Mouse (Mus musculus) hindbrain, embryonic 10.5 days (tissue): ENCODE measurements around the gene Tubb2a. TPM values are rescaled to one million over a fixed set of nuclear protein-coding genes. Genes with fewer than 3 reads are reported as not detected.
A peak's percentile ranks its signal among the peaks of the same experiment; 100 is the strongest.
"Not testable (repeated sequence)": the region's sequence is repeated elsewhere in the genome, so short reads cannot be mapped to it uniquely, and the experiment has no call there.

Source experiments
- DNase-seq: peaks from one replicate; pipeline ENCODE4 v3.0.0-alpha.2; 2017; ENCODE audit warnings: low spot score
- H3K27ac ChIP-seq: fragments of 300-500 bp; sonication (generic); 2 replicates; pipeline ENCODE4 v1.5.1; 2016; ENCODE audit warnings: mild to moderate bottlenecking, moderate library complexity
- H3K27me3 ChIP-seq: fragments of 300-500 bp; sonication (generic); 2 replicates; pipeline ENCODE4 v1.6.1; 2016; ENCODE audit warnings: mild to moderate bottlenecking; ENCODE audit not compliant: poor library complexity, insufficient read depth, severe bottlenecking
- H3K36me3 ChIP-seq: fragments of 300-500 bp; sonication (generic); 2 replicates; pipeline ENCODE4 v1.6.1; 2016; ENCODE audit warnings: mild to moderate bottlenecking, moderate library complexity
- H3K4me1 ChIP-seq: fragments of 300-500 bp; sonication (generic); replicated peaks from 2 replicates; pipeline ENCODE4 v1.6.1; 2016; ENCODE audit warnings: mild to moderate bottlenecking
- H3K4me3 ChIP-seq: fragments of 300-500 bp; sonication (generic); 2 replicates; pipeline ENCODE4 v1.5.1; 2016; ENCODE audit warnings: mild to moderate bottlenecking, moderate library complexity
- H3K9me3 ChIP-seq: fragments of 300-500 bp; sonication (generic); 2 replicates; pipeline ENCODE4 v1.6.1; 2016; ENCODE audit warnings: mild to moderate bottlenecking, moderate library complexity
- WGBS: fragments of 180-500 bp; shearing (Covaris S2); methylation state at CpG from one replicate; pipeline ENCODE4 v1.1.7; 2016; 5-methylcytosine and 5-hydroxymethylcytosine counted together
- polyA plus RNA-seq: library from polyadenylated mRNA; unstranded; fragments of >200 nt; fragmentation: Nextera tagmentation; extraction: Ambion mirVana; gene quantifications from 2 replicates; pipeline ENCODE4 v1.2.1, GENCODE M21; 2016

Gene Tubb2a
- polyA plus RNA-seq, 1 experiment from 2014 or later = 435 TPM

- H3K4me3 ChIP-seq = no peak overlapping the region
- 78% methylated on average over 9 of the region's 9 CpGs for WGBS
- no peak overlapping the region for H3K27ac ChIP-seq
- no peaks in the 10 kb centered on the region for H3K9me3 ChIP-seq
- peaks cover 25% of the 10 kb centered on the region for H3K4me1 ChIP-seq
- DNase-seq = no peak
- no peaks in the 10 kb centered on the region for H3K36me3 ChIP-seq
- peaks cover 8% of the 10 kb centered on the region; the same call in 1 of the 2 replicates for H3K27me3 ChIP-seq
These were observed 6.4 kb upstream of the Tubb2a start for GRCm38 (mm10) chr13:34084026-34084750.

GRCm38 (mm10) chr13:34081926-34082325 is 4.1 kb upstream of the Tubb2a start:
- Histone ChIP-seq H3K27me3 (peaks cover 19% of the 10 kb centered on the region; the same call in 1 of the 2 replicates), H3K9me3 (no peaks in the 10 kb centered on the region), H3K4me3 (no peak overlapping the region), H3K36me3 (no peaks in the 10 kb centered on the region), H3K4me1 (peaks cover 19% of the 10 kb centered on the region), H3K27ac (no peak overlapping the region)
- WGBS = 76% methylated on average over 4 of the region's 4 CpGs
- no peak for DNase-seq

GRCm38 (mm10) chr13:34079801-34080200 is 2.0 kb upstream of the Tubb2a start:
- H3K36me3 ChIP-seq = peaks cover 11% of the 10 kb centered on the region
- peaks cover 34% of the 10 kb centered on the region for H3K4me1 ChIP-seq
- 91% methylated on average over 3 of the region's 3 CpGs for WGBS
- no peak overlapping the region for H3K4me3 ChIP-seq
- H3K9me3 ChIP-seq = no peaks in the 10 kb centered on the region
- no peak overlapping the region for H3K27ac ChIP-seq
- DNase-seq = no peak
- H3K27me3 ChIP-seq = peaks cover 19% of the 10 kb centered on the region; the same call in 1 of the 2 replicates

- DNase-seq = no peak
- no peaks in the 10 kb centered on the region for H3K9me3 ChIP-seq
- peak overlapping the region; percentile 82 for H3K4me3 ChIP-seq
- H3K36me3 ChIP-seq = peaks cover 20% of the 10 kb centered on the region
- H3K4me1 ChIP-seq = peaks cover 35% of the 10 kb centered on the region
- 47% methylated on average over 16 of the region's 16 CpGs for WGBS
- H3K27me3 ChIP-seq = peaks cover 19% of the 10 kb centered on the region; the same call in 1 of the 2 replicates
- H3K27ac ChIP-seq = peak overlapping the region; percentile 89
These were observed 883 bp upstream of the Tubb2a start for GRCm38 (mm10) chr13:34078500-34079280.

GRCm38 (mm10) chr13:34076561-34077491 is 981 bp downstream of the Tubb2a start:
- Histone ChIP-seq H3K9me3 (no peaks in the 10 kb centered on the region), H3K4me3 (peak overlapping the region; percentile 82), H3K27me3 (peaks cover 19% of the 10 kb centered on the region; the same call in 1 of the 2 replicates), H3K27ac (peak overlapping the region; percentile 89), H3K36me3 (peaks cover 24% of the 10 kb centered on the region), H3K4me1 (peaks cover 53% of the 10 kb centered on the region)
- DNase-seq = peak; percentile 54
- 58% methylated on average over 20 of the region's 20 CpGs for WGBS

- H3K36me3 ChIP-seq = peaks cover 24% of the 10 kb centered on the region
- 0 out of 2 replicates have a peak overlapping the region, but pooled peaks have one; percentile 29 for H3K27ac ChIP-seq
- H3K9me3 ChIP-seq, DNase-seq: not testable (repeated sequence)
- H3K27me3 ChIP-seq = peaks cover 19% of the 10 kb centered on the region; the same call in 1 of the 2 replicates
- H3K4me3 ChIP-seq = peak overlapping the region; percentile 82; the same call in 1 of the 2 replicates
- H3K4me1 ChIP-seq = peaks cover 63% of the 10 kb centered on the region
- 78% methylated on average over 6 of the region's 6 CpGs for WGBS
These were observed 1.9 kb downstream of the Tubb2a start for GRCm38 (mm10) chr13:34075893-34076292.

- not testable (repeated sequence) for H3K4me3 ChIP-seq, H3K9me3 ChIP-seq, DNase-seq, H3K27ac ChIP-seq
- H3K4me1 ChIP-seq = peaks cover 77% of the 10 kb centered on the region
- 96% methylated on average over 11 of the region's 17 CpGs for WGBS
- peaks cover 24% of the 10 kb centered on the region for H3K36me3 ChIP-seq
- H3K27me3 ChIP-seq = peaks cover 13% of the 10 kb centered on the region; the same call in 1 of the 2 replicates
These were observed 3.4 kb downstream of the Tubb2a start for GRCm38 (mm10) chr13:34074441-34074840.

GRCm38 (mm10) chr13:34072847-34073246 is 5.0 kb downstream of the Tubb2a start:
- Histone ChIP-seq H3K4me1 (peaks cover 73% of the 10 kb centered on the region), H3K4me3 (no peak overlapping the region), H3K36me3 (peaks cover 24% of the 10 kb centered on the region), H3K27ac (no peak overlapping the region; the same call in 1 of the 2 replicates), H3K27me3 (no peaks in the 10 kb centered on the region), H3K9me3 (no peaks in the 10 kb centered on the region)
- 64% methylated on average over 3 of the region's 3 CpGs for whole genome bisulfite sequencing
- peak; percentile 48 for DNase-seq

GRCm38 (mm10) chr13:34071836-34072235 is 6.0 kb downstream of the Tubb2a start:
- Histone ChIP-seq H3K27ac (no peak overlapping the region; the same call in 1 of the 2 replicates), H3K4me3 (no peak overlapping the region), H3K36me3 (peaks cover 24% of the 10 kb centered on the region), H3K4me1 (peaks cover 63% of the 10 kb centered on the region), H3K9me3 (no peaks in the 10 kb centered on the region), H3K27me3 (no peaks in the 10 kb centered on the region)
- no peak for DNase-seq
- WGBS = 92% methylated on average over 6 of the region's 6 CpGs

- Histone ChIP-seq H3K27ac (no peak overlapping the region), H3K4me3 (no peak overlapping the region), H3K27me3 (no peaks in the 10 kb centered on the region), H3K36me3 (peaks cover 16% of the 10 kb centered on the region), H3K9me3 (no peaks in the 10 kb centered on the region), H3K4me1 (peaks cover 51% of the 10 kb centered on the region)
- no peak for DNase-seq
- 59% methylated on average over 4 of the region's 4 CpGs for WGBS
These were observed 7.5 kb downstream of the Tubb2a start for GRCm38 (mm10) chr13:34070296-34070695.

- H3K27me3 ChIP-seq = no peaks in the 10 kb centered on the region
- DNase-seq = no peak
- peaks cover 26% of the 10 kb centered on the region for H3K4me1 ChIP-seq
- WGBS = 50% methylated on average over 1 of the region's 1 CpGs
- H3K27ac ChIP-seq = no peak overlapping the region
- peaks cover 12% of the 10 kb centered on the region for H3K36me3 ChIP-seq
- H3K4me3 ChIP-seq = no peak overlapping the region
- H3K9me3 ChIP-seq = peaks cover 2% of the 10 kb centered on the region; the same call in 1 of the 2 replicates
These were observed 11.5 kb downstream of the Tubb2a start for GRCm38 (mm10) chr13:34066351-34066750.

- H3K4me3 ChIP-seq = no peak overlapping the region
- no peaks in the 10 kb centered on the region for H3K27me3 ChIP-seq
- H3K9me3 ChIP-seq = peaks cover 2% of the 10 kb centered on the region; the same call in 1 of the 2 replicates
- WGBS = 93% methylated on average over 10 of the region's 10 CpGs
- no peak for DNase-seq
- no peak overlapping the region for H3K27ac ChIP-seq
- H3K36me3 ChIP-seq = peaks cover 25% of the 10 kb centered on the region
- 0 out of 2 replicates have a peak, but pooled peaks cover 4% of the 10 kb centered on the region for H3K4me1 ChIP-seq
These were observed 15.3 kb downstream of the Tubb2a start for GRCm38 (mm10) chr13:34062466-34062865.
